Mouse (Mus musculus): Measurements from ENCODE around the gene Mylk4.

The Mylk4 gene

DNA sequence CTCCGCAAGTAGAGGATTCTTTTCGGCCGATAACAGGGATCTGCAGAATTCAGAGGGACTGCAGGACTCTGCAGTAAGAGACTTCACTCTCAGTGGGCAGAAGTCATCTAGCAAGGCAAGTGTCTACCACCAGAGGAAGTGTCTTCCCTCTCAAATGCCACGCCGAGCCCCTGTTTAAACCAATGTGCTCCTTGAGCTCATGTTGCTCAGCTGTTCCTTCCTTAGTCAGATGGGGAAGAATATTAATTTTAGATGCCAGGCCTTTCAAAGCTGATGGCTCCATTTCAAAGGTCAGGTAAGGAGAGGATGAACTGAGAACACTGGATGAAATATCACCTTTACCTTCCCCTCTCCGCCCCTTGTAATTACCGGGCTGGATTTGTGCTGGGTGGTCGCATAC lies at the start of gene Mylk4:
Gene Mylk4 (minus strand): TSS at position 139 of the 400 bp plus-strand sequence.
- DNase-seq (ENCODE audit: low spot score) = no peak

DNA sequence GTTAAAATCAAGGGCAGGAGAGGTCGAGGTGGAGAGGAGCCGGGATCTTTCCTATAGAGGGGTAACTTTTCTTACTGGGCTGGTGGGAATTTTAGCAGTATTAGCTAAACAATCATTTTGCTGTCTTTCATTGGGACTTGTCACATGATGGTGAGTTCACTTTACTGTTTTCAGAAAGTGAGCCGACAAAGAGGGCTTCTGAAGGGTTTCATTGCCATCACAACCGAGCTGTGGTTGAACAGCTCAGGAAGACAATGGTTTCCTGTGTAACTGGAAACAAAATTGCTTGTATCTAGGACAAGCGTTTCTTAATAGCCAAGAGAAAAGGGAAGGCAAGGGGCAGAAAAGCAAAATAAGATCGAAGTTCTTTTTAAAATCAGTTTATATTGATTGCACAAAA lies 49.5 kb upstream of the Mylk4 start:
- DNase-seq (ENCODE audit: low spot score) = no peak

DNA sequence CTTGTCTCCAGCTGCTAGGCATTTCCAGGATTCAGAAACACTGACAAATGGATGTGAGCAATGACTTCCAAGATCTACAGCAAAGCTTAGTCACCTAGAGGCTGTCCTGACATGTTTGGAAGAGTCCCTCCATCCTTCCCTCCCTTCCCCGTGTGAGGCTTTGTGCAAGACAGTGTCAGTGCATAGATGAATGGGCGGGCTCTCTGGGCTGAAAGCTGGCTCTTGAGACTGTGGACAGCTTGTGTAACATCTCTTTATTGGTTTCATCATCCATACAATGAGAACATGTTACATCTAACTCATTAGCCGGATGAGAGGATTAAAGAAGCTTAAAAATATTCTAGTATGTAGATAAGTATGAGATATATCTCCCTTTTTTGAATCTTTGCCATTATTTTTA lies 49.0 kb upstream of the Mylk4 start:
- no peak for DNase-seq (ENCODE audit: low spot score)

DNA sequence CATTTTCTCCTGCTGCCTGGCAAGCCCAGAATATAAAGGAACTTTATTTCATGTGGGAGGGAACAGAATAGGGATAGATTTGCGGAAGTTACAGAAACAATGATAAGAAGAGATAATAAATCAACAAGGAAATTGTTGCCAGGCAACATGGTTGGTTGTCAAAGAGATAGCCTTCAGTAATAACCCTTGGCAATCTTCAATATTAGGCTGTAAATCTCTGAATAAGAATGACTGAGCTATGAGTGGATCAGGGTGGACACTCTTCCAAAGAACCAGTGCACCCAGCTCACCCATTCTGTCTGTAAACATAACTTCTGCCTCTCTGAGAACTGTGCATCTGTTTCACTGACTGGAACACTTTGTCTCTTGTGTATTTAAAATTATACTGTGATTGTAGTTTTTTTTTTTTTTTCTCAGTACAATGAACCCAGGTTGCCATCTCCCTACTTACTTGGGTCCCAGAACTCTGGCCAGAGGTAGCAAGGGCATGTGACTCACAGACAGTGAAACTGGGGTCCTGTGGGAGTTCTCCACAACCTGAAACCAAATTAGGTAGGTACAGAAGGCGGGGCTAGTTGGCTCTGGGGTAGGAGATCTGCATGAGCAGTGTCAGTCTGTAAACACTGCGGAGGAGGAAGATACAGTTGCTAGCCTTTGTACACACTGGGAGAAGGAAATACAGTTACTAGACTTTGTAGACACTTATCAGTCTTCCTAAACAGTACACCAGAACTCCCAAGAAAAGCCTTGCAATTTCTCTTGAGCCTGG lies 47.9 kb upstream of the Mylk4 start:
- no peak for DNase-seq (ENCODE audit: low spot score)

DNA sequence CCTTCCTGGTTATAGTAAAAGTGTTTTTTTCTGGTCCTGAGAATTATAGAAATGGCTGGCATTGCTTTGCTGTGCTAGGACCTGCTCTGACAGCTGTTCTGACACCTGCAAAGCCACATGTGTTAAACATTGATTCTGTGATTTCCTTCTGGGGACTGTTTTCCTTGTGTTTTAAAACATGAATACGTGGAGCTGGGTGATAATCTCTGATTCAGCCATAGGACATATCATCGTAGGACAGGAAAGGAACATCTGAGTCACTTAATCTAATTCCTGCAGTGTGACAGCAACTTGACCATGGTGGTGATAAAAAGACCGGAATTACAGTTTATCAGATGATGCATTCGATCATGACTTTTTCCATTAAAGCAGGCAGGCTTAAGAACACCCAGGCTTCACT lies 45.1 kb upstream of the Mylk4 start:
- DNase-seq (ENCODE audit: low spot score) = no peak

DNA sequence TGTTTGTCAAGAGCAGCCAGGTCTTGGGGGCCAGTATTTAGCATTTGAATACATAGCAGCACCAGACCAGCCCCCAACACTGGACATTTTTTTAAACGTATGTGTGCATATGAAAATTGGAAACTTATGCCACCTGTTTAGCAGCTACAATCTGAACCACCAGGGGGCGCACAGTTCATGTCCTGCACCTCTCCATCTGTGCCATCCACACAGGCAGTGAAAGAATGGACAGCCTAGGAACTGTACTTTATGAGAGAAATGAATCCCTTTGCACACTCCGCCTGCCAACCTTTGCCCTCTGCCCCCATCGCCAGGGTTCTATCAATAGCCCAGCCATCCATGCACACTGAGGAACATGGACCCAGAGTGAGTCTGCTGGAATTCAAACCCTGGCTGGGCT lies 44.2 kb upstream of the Mylk4 start:
- DNase-seq (ENCODE audit: low spot score) = peak; percentile 11

DNA sequence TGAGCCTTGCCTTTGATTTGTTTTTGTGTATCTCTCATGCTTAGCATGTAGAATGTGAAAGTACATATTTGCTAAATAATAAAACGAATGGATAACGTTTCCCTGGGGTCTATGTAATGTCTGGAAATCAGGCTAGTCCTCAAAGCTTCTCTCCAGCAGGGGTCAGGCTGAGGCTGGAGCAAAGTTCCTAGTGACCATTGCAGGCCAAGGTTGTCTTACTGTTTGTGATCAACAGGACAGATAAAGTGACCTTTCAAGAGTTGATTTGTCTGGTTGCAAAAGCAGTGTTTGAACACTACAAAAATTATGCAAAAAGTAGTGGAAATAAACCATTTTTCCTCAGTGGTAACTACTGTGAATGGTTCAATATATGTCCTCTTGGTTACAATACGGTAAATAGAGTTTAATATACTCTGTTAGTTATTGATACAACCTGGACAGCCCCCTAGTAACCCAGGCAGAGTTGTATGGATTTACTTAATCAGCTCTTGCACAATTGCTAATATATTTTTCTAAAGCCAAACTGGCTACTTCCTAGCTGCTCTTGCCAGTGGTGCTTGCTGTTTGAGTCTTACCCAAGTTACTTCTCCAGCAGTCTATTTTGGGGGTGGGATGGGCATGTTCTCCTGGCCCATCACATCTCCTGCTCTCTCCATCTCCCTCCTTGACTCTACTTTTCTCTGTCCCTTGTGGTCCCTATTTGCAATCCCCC lies 43.5 kb upstream of the Mylk4 start:
- no peak for DNase-seq (ENCODE audit: low spot score)

DNA sequence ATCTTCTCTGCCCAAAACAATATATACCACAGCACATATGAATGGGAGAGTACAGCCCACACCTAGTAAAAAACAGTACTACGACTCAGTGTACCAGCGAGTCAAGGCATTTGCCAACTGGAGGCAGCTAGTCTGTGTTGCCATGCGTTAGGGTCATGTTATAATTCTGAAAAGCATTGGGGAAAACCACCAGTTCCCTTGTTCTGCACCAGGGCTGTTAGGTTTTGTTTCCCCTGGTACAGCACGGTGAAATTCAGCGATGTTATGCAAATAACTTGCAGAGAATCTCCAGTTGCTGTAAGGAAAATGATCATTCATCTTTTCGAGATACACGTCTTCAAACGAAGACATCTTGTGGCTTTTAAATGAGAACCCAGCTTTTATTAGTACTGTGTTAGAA lies 41.8 kb upstream of the Mylk4 start:
- no peak for DNase-seq (ENCODE audit: low spot score)

DNA sequence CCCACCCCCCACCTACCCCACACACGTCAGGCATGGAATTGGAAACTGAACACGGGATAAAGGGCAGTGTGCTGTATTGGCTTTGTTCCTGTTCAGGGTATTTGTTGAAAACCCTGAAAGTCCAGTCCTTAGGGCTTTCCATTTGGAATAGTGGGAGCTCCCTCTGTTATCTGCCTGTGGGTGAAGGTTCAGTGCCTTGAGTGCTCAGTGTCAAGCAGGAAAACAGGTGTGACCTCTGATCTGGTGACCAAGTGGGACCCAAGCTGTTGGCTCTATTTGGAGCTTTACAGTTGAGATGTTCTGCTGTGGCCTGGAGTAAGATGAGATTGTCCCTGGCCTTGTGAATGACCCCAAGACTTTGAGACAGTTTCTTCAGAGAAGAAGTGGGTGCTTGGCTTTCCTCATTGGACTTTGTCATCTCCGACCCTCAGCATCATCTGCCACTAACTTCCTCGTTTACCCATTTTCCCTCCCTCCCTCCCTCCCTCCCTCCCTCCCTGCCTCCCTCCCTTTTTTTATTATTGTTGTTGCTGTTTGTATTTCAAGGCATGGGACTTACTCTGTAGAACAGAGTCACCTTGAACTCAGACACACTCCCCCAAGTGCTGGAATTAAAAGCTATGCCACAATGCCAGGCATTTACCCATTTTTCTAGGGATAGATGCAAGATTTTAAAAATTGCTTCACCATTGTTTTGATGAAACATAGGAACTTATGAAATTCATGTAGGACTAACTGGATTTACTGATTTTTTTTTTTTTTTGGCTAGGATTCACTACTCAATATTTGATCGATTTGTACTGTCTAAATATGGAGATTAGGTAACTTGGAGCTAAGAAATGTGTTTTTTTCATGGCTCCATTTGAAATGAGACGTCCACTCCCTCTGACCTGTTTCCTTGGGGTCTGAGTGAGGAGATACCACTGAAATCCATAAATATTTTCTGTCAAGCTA lies 40.9 kb upstream of the Mylk4 start:
- DNase-seq (ENCODE audit: low spot score) = no peak

DNA sequence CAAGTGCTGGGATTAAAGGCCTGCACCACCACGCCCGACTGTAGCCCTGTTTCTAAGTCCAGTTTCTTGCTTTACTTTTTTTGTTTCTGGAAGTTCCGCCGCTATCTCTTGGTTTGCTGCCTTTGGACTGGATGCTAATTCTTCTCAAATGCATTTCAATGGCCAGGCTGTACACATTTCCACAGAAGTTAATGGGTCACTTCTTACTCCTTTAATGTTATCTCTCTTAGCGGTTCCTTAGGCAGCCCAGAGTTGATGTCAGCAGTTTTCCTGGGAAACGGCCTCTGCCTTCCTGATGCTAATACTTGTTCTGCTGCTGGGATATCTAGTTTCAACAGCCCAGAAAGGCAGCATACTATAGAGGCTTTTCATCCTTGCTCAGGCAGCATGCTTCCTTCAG lies 39.4 kb upstream of the Mylk4 start:
- DNase-seq (ENCODE audit: low spot score) = no peak

DNA sequence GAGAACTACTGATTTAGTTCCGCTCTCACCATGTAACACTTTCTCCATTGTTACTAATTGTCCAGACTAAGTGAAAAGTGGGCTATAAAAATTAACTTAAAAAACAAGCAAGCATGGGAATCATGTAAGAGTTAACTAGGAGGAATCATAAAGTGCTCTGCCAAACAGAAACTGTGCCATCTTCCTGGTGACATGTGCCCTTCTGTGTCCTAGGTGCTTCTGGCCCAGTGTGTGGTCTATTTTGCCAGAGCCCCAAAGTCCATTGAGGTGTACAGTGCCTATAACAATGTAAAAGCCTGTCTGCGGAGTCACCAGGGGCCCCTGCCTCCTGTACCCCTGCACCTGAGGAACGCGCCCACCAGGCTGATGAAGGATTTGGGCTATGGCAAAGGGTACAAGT lies 37.9 kb upstream of the Mylk4 start:
- DNase-seq (ENCODE audit: low spot score) = no peak

DNA sequence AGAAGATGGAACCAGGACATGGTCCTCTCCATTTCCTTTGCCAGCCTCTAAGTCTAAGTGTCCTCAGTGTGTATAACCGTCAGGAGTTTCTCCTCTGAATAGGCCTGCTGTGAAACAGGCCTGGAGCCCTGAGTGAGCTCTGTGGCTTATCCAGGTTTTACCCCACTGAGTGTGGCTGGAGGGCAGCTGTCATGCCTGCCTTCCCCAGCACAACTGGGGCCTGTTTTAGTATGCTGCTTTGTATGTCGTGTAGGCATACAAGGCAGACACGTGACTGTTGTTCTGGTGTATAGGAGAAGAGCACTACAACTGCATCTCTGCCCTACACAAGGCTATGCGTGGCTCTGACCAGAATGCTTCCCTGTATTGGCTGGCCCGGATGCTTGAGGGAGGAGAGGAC lies 36.2 kb upstream of the Mylk4 start:
- no peak for DNase-seq (ENCODE audit: low spot score)

DNA sequence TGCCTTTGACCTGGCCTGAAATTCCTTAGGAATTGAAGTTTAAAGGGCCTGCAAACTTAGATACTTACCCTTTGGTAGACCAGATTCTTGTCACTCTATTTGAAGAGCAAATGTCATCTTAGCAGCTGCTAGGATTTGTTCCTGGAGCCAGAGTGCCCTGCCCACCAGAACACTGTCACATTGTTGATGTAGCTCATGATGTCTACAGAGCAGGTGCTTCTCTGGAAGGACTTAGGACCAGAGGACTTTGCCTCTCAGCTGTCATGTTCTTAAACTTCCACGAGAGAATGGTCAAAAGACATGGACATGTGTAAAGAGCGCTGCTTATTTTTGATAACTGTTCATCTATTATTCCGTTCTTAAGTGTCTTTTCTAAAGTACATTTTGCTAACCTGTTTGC lies 35.5 kb upstream of the Mylk4 start:
- DNase-seq (ENCODE audit: low spot score) = no peak

DNA sequence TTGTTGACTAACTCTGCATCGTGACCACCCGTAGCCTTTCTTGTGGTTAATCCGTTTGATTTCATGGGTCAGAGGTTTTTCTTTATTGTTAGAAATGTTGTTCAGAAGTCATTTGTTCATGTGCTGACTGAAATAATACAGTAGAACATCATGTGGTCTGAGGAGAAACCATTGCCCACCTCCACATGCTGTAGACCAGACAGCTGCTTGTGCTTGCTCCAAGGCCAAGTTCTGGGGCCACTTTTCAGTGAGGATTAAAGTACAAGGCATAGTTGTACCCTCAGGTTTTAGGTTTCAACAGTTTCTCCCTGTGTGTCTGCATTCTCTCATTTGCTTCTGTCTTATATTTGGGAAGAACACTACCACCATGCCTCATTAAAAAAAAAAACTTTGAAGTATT lies 23.9 kb upstream of the Mylk4 start:
- no peak for DNase-seq (ENCODE audit: low spot score)

DNA sequence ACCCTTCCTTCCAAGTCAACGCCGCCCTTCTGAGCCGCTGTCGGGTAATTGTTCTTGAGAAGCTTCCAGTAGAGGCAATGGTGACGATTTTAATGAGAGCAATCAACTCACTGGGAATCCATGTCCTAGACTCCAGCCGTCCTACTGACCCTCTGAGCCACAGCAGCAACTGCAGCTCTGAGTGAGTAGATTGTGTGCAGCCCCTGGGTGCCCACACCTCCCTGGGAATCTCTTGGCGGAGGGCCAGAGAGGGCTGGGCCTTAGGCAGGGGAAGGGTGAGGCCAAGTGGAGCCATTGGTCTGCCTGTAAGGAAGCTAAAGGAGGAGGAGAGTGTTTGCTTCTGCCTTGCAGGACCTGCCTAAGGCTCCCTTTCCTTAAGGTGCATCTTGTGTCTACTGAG lies 23.1 kb upstream of the Mylk4 start:
- DNase-seq (ENCODE audit: low spot score) = no peak

DNA sequence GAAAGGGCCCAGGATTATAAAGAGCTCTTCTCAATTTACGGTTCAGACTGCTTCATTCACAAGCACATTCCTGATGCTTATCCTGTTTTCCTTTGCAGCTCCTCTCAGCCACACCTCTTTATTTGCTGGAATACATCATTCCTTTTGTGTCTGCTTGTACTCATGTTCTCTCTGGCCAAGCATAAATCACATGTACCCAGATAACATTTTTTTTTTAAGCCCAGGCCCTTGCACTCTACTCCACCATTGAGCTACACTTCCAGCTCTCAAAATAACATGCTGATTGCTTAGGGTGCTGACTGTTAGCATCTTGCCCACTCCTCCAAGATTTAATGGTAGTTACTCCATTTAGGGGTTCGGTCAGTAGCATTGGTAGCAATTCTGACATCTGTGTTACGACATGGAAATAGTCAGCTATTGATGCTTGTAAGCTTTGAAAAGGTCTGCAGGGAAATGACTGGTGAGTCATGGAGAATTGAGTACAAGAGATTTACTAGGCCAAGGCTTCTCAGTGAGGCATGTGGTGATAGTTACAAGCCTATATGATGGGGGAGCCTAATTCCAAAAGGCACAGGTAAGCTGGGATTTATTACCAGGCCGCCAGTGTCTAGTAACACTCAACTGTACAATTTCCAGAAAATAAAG lies 20.1 kb upstream of the Mylk4 start:
- no peak for DNase-seq (ENCODE audit: low spot score)

DNA sequence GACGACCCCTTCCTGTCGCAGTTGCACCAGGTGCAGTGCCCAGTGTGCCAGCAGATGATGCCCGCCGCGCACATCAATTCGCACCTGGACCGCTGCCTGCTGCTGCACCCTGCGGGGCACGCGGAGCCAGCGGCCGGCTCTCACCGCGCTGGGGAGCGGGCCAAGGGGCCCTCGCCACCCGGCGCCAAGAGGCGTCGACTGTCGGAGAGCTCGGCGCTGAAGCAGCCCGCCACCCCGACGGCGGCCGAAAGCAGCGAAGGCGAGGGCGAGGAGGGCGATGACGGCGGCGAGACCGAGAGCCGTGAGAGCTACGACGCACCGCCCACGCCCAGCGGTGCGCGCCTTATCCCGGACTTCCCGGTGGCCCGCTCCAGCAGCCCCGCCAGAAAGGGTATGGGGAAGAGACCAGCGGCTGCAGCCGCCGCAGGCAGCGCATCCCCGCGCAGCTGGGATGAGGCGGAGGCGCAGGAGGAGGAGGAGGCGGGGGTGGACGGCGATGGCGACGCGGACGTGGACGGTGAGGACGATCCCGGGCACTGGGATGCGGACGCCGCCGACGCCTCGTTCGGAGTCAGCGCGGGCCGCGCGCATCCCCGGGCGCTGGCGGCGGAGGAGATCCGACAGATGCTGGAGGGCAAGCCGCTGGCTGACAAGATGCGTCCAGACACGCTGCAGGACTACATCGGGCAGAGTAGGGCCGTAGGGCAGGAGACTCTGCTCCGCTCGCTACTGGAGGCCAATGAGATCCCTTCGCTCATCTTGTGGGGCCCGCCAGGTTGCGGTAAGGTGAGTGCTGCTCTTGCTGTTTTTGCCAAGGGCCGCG lies 18.7 kb upstream of the Mylk4 start, which contains the start of gene D930007J09Rik:
Gene D930007J09Rik (minus strand): TSS at position 591 of the 823 bp plus-strand sequence.
- peak; percentile 65 for DNase-seq (ENCODE audit: low spot score)

DNA sequence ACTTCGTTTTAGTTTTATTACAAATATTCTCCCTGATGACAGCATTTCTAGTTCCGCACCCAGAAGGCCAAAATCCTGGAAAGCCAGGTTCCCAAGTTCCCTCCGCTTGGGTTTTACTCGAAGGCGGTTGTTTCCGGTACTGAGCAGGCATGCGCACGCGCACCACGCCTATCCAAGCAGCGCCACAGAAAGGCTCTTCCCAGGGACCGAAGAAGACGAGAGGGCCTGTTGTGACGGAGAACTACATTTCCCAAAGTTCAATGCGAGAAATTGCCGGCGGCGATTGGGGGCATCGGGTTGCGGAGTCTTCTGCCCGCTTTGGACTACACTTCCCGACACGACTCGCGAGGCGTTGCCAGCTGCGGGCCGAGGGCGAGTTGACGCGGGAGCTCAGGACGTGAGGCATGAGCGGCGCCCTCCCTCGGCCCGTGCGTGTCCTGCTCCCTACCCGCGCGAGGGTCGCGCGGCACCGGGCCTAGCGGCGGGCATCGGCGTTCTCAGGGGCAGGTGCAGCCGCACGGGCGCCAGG lies 18.0 kb upstream of the Mylk4 start, which contains the start of gene Wrnip1:
Gene Wrnip1 (plus strand): TSS at position 346 of the 529 bp plus-strand sequence.
- peak; percentile 99 for DNase-seq (ENCODE audit: low spot score)

DNA sequence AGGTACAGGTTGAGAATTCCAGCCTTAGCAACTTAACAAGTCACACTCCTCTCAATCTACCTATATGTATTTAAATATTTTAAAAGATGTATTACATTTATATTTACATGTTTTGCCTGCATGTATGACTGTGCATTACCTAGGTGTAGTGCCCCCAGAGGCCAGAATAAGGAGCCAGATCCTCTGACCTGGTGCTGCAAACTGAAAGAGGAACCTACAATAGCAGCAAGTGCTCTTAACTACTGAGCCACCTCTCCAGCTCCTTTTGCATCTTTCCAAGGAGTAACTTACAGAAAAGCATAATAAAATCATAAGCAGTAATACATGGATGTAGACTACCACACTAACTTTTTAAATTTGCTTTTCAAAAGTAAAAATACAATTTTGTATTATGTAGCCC lies 17.1 kb upstream of the Mylk4 start:
- DNase-seq (ENCODE audit: low spot score) = no peak

DNA sequence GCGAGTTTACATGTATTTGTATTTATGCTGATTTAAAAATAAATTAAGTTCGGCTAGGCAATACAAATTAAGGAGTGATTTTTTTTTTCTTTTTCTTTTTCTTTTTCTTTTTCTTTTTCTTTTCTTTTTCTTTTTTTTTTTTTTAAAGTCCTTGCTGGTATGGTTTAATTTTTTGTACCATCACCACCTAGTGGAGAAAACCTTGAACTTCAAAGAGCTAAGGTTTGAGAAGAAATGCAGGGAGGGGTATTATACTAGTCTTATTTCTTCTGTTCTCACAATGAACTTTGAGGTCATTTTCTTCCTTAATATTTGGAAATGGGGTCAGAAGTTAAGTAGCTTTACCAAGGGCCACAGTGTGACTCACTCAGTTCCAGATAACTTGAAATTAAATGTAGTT lies 15.4 kb upstream of the Mylk4 start:
- no peak for DNase-seq (ENCODE audit: low spot score)

DNA sequence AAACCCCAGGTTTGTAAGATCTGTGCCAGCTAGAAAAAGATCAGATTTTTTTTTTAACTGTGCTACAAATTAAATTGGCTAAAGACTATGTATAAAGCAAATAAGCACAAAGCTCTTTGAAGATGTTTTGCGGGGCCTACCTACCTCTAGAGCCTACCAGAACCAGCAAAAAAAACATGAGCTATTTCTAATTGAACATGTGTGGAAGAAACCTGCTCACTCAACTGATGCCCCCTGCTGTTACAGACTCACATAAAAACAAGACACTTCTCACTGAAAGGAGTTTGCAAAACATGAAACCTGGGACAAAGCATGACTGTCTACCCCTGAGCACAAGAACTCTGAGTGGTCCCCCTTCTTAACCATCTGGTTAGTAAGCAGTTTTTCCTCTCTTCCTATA lies 13.3 kb upstream of the Mylk4 start:
- DNase-seq (ENCODE audit: low spot score) = no peak
